Mouse (Mus musculus) neural tube, embryonic 11.5 days (tissue): Measurements from ENCODE around the gene 9130008F23Rik. TPM values are rescaled to one million over a fixed set of nuclear protein-coding genes. Genes with fewer than 3 reads are reported as not detected.
A peak's percentile ranks its signal among the peaks of the same experiment; 100 is the strongest.

ENCODE experiments used
- ATAC-seq: fragments of 200-750 bp; cut with Nextera tagmentation; 2 replicates; pipeline ENCODE4 v1.8.0; 2017; ENCODE audit warnings: moderate number of reproducible peaks, mild to moderate bottlenecking, moderate TSS enrichment, moderate library complexity; ENCODE audit not compliant: insufficient read depth, low FRiP score, low TSS enrichment
- DNase-seq: peaks from one replicate; pipeline ENCODE4 v3.0.0-alpha.2; 2015; ENCODE audit warnings: low spot score
- H3K27ac ChIP-seq: fragments of 300-500 bp; sonication (generic); 2 replicates; pipeline ENCODE4 v1.5.1; 2014; ENCODE audit warnings: low read depth, mild to moderate bottlenecking, low read length
- H3K27me3 ChIP-seq: fragments of 300-500 bp; sonication (generic); 2 replicates; pipeline ENCODE4 v1.6.1; 2014; ENCODE audit warnings: mild to moderate bottlenecking, low read length, mixed read lengths; ENCODE audit not compliant: control insufficient read depth, insufficient read depth
- H3K36me3 ChIP-seq: fragments of 300-500 bp; sonication (generic); 2 replicates; pipeline ENCODE4 v1.6.1; 2014; ENCODE audit warnings: mild to moderate bottlenecking, low read length, moderate library complexity, mixed read lengths; ENCODE audit not compliant: control insufficient read depth, insufficient read depth
- H3K4me1 ChIP-seq: fragments of 300-500 bp; sonication (generic); 2 replicates; pipeline ENCODE4 v1.6.1; 2014; ENCODE audit warnings: low read length, mixed read lengths; ENCODE audit not compliant: control insufficient read depth, insufficient read depth
- H3K4me2 ChIP-seq: fragments of 300-500 bp; sonication (generic); 2 replicates; pipeline ENCODE4 v1.6.1; 2014; ENCODE audit warnings: low read depth, mild to moderate bottlenecking, moderate library complexity
- H3K4me3 ChIP-seq: fragments of 300-500 bp; sonication (generic); 2 replicates; pipeline ENCODE4 v1.5.1; 2014; ENCODE audit warnings: low read depth, low read length
- H3K9ac ChIP-seq: fragments of 300-500 bp; sonication (generic); 2 replicates; pipeline ENCODE4 v1.6.1; 2014; ENCODE audit warnings: mild to moderate bottlenecking, low read length
- H3K9me3 ChIP-seq: fragments of 300-500 bp; sonication (generic); 2 replicates; pipeline ENCODE4 v1.6.1; 2016; ENCODE audit warnings: low read length; ENCODE audit not compliant: control insufficient read depth
- WGBS: fragments of 180-500 bp; shearing (Covaris S2); extraction: QIAGEN DNeasy Blood & Tissue Kit; methylation state at CpG from one replicate; pipeline ENCODE4 v1.1.7; 2014; 5-methylcytosine and 5-hydroxymethylcytosine counted together
- polyA plus RNA-seq: library from polyadenylated mRNA; unstranded; fragments of >200 nt; fragmentation: Nextera tagmentation; extraction: Ambion mirVana; gene quantifications from 2 replicates; pipeline ENCODE4 v1.2.1, GENCODE M21; 2014

The 9130008F23Rik gene
- 0.91 and 0.93 TPM in 2 replicates for polyA plus RNA-seq

GRCm38 (mm10) chr17:40879924-40880691 is at the start of gene 9130008F23Rik:
Gene 9130008F23Rik, minus strand, starts transcription at chr17:40880559.
- H3K4me1 ChIP-seq, result no peaks in the 10 kb centered on the region
- H3K36me3 ChIP-seq, result no peaks in the 10 kb centered on the region
- peak within 1 kb of the TSS; percentile 90 for H3K4me2 ChIP-seq
- WGBS, result under 1% methylated on average over 40 of the region's 40 CpGs
- peak within 1 kb of the TSS; percentile 50 for H3K4me3 ChIP-seq
- H3K9ac ChIP-seq, result peak within 1 kb of the TSS; percentile 70
- ATAC-seq (peak; percentile 79), DNase-seq (peak; percentile 61)
- H3K27me3 ChIP-seq, result no peaks in the 10 kb centered on the region; the same call in 1 of the 2 replicates
- H3K27ac ChIP-seq, result no peak within 1 kb of the TSS
- no peaks in the 10 kb centered on the region for H3K9me3 ChIP-seq

- ATAC-seq (no peak), DNase-seq (no peak)
- H3K36me3 ChIP-seq, result no peaks in the 10 kb centered on the region
- 92% methylated on average over 1 of the region's 2 CpGs for WGBS
- no peaks in the 10 kb centered on the region for H3K27me3 ChIP-seq
- no peaks in the 10 kb centered on the region for H3K4me1 ChIP-seq
- H3K9me3 ChIP-seq, result no peaks in the 10 kb centered on the region
- H3K4me3 ChIP-seq, result no peak overlapping the region
- no peak overlapping the region for H3K4me2 ChIP-seq
- H3K27ac ChIP-seq, result no peak overlapping the region
- no peak overlapping the region for H3K9ac ChIP-seq
These were observed 35.1 kb upstream of the 9130008F23Rik start for GRCm38 (mm10) chr17:40915499-40915898.

- H3K9ac ChIP-seq, result no peak within 1 kb of the TSS
- no peak within 1 kb of the TSS for H3K27ac ChIP-seq
- H3K4me2 ChIP-seq, result no peak within 1 kb of the TSS
- H3K4me1 ChIP-seq, result no peaks in the 10 kb centered on the region
- ATAC-seq, result no peak
- 96% methylated on average over 2 of the region's 2 CpGs for WGBS
- H3K36me3 ChIP-seq, result no peaks in the 10 kb centered on the region
- H3K27me3 ChIP-seq, result no peaks in the 10 kb centered on the region
- H3K9me3 ChIP-seq, result no peaks in the 10 kb centered on the region
- no peak for DNase-seq
- H3K4me3 ChIP-seq, result no peak within 1 kb of the TSS
These were observed 33.9 kb upstream of the 9130008F23Rik start, which contains the start of gene Glyatl3 for GRCm38 (mm10) chr17:40914250-40914649. Gene Glyatl3, minus strand, starts transcription at chr17:40914350.

- Histone ChIP-seq H3K4me2 (peak overlapping the region; percentile 31), H3K4me3 (no peak overlapping the region), H3K4me1 (peaks cover 3% of the 10 kb centered on the region; the same call in 1 of the 2 replicates), H3K9me3 (no peaks in the 10 kb centered on the region), H3K36me3 (no peaks in the 10 kb centered on the region), H3K27me3 (no peaks in the 10 kb centered on the region), H3K27ac (no peak overlapping the region), H3K9ac (no peak overlapping the region)
- ATAC-seq, result no peak
- DNase-seq, result peak; percentile 11
- 8% methylated on average over 14 of the region's 14 CpGs for WGBS
These were observed 24.4 kb upstream of the 9130008F23Rik start for GRCm38 (mm10) chr17:40904721-40905154.

- Histone ChIP-seq H3K4me1 (peaks cover 3% of the 10 kb centered on the region; the same call in 1 of the 2 replicates), H3K4me2 (no peak overlapping the region), H3K9me3 (no peaks in the 10 kb centered on the region), H3K4me3 (no peak overlapping the region), H3K27me3 (no peaks in the 10 kb centered on the region), H3K27ac (no peak overlapping the region), H3K36me3 (no peaks in the 10 kb centered on the region), H3K9ac (no peak overlapping the region)
- no peak for ATAC-seq
- no peak for DNase-seq
- 7% methylated on average over 11 of the region's 11 CpGs for WGBS
These were observed 23.8 kb upstream of the 9130008F23Rik start for GRCm38 (mm10) chr17:40904056-40904597.

GRCm38 (mm10) chr17:40903345-40903744 is 23.0 kb upstream of the 9130008F23Rik start:
- DNase-seq, result no peak
- WGBS, result 78% methylated on average over 4 of the region's 4 CpGs
- Histone ChIP-seq H3K9ac (no peak overlapping the region), H3K4me2 (no peak overlapping the region), H3K9me3 (no peaks in the 10 kb centered on the region), H3K4me3 (no peak overlapping the region), H3K27me3 (no peaks in the 10 kb centered on the region), H3K36me3 (no peaks in the 10 kb centered on the region), H3K27ac (no peak overlapping the region), H3K4me1 (peaks cover 3% of the 10 kb centered on the region; the same call in 1 of the 2 replicates)
- no peak for ATAC-seq

- no peaks in the 10 kb centered on the region for H3K9me3 ChIP-seq
- H3K4me2 ChIP-seq, result no peak overlapping the region
- H3K27ac ChIP-seq, result no peak overlapping the region
- no peak for ATAC-seq
- H3K9ac ChIP-seq, result no peak overlapping the region
- no peaks in the 10 kb centered on the region for H3K36me3 ChIP-seq
- peaks cover 3% of the 10 kb centered on the region; the same call in 1 of the 2 replicates for H3K4me1 ChIP-seq
- no peak for DNase-seq
- no peaks in the 10 kb centered on the region for H3K27me3 ChIP-seq
- H3K4me3 ChIP-seq, result no peak overlapping the region
- WGBS, result 41% methylated on average over 4 of the region's 4 CpGs
These were observed 19.5 kb upstream of the 9130008F23Rik start for GRCm38 (mm10) chr17:40899783-40900363.

- Histone ChIP-seq H3K4me1 (no peaks in the 10 kb centered on the region), H3K27me3 (no peaks in the 10 kb centered on the region), H3K9ac (no peak overlapping the region), H3K27ac (no peak overlapping the region), H3K36me3 (no peaks in the 10 kb centered on the region), H3K4me2 (no peak overlapping the region), H3K9me3 (no peaks in the 10 kb centered on the region), H3K4me3 (no peak overlapping the region)
- no peak for DNase-seq
- WGBS, result 80% methylated on average over 1 of the region's 1 CpGs
- ATAC-seq, result no peak
These were observed 16.5 kb upstream of the 9130008F23Rik start for GRCm38 (mm10) chr17:40896863-40897262.
